Mouse (Mus musculus): Measurements from ENCODE around the gene Rab30. TPM values are rescaled to one million over a fixed set of nuclear protein-coding genes. Genes with fewer than 3 reads are reported as not detected.

Gene Rab30
- total and polyA plus RNA-seq, 3 experiments, result 39.1 to 105 (median 66.2) TPM

DNA sequence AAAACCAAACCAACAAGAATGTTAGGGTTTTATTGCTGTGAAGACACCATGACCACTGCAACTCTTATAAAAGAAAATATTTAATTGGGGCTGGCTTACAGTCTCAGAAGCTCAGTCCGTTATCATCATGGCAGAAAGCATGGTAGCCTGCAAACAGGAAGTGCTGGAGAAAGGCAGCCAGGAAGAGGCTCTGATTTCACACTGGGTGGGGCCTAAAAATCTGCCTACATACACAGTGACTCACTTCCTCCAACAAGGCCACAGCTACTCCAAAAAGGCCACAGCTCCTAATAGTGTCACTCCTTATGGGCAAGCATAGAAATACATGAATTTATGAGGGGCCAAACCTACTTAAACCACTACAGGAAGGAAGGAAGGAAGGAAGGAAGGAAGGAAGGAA is 26.3 kb upstream of the Rab30 start:
- Histone ChIP-seq H3K4me1 (ENCODE audit: control insufficient read depth in 1 of 2, insufficient read depth in 2 of 2) (peaks cover 2 to 3% of the 10 kb centered on the region in 2 experiments; a peak in 1 of 4 replicates), H3K4me2 (ENCODE audit: insufficient read depth, low read depth, poor library complexity, severe bottlenecking) (no peak overlapping the region), H3K4me3 (replicated peaks in 1 of 3; ENCODE audit: low read depth in 2 of 3, low read length in 2 of 3, poor library complexity in 1 of 3) (no peak overlapping the region), H3K9me3 (replicated peaks; ENCODE audit: low read length) (no peaks in the 10 kb centered on the region), H3K79me2 (replicated peaks; ENCODE audit: control insufficient read depth, extremely low read depth, insufficient read depth, poor library complexity, severe bottlenecking) (no peaks in the 10 kb centered on the region), H3K36me3 (replicated peaks in 1 of 2; ENCODE audit: control insufficient read depth in 1 of 2, insufficient read depth in 1 of 2, low read length in 1 of 2) (no peaks in the 10 kb centered on the region), H3K9ac (ENCODE audit: insufficient read depth, low read depth) (no peak overlapping the region), H3K27ac (ENCODE audit: insufficient read depth, low read depth) (no peak overlapping the region), H3K27me3 (replicated peaks) (no peaks in the 10 kb centered on the region)
- in situ Hi-C loops (cut with MboI; ENCODE audit: low pct_ligation_motif_present, low pct_unique_long_range_greater_than_20kb, low sequenced_read_pairs) (no loop called here), dilution Hi-C loops (cut with MboI; ENCODE audit: extremely low pct_ligation_motif_present, extremely low pct_unique_long_range_greater_than_20kb, low sequenced_read_pairs) (no loop called here)
- TF ChIP-seq USF2 (conservative IDR thresholded peaks at IDR 0.05; ENCODE audit: low read depth, low read length) (no peak), POLR2A (IDR thresholded peaks at IDR 0.05; ENCODE audit: low read depth, low read length) (no peak), RCOR1 (conservative IDR thresholded peaks at IDR 0.05; ENCODE audit: low read depth, low read length) (no peak), ETS1 (conservative IDR thresholded peaks at IDR 0.05; ENCODE audit: low read depth, low read length) (no peak)
- DNase-seq (ENCODE audit: extremely low read depth), result peak; percentile 45

DNA sequence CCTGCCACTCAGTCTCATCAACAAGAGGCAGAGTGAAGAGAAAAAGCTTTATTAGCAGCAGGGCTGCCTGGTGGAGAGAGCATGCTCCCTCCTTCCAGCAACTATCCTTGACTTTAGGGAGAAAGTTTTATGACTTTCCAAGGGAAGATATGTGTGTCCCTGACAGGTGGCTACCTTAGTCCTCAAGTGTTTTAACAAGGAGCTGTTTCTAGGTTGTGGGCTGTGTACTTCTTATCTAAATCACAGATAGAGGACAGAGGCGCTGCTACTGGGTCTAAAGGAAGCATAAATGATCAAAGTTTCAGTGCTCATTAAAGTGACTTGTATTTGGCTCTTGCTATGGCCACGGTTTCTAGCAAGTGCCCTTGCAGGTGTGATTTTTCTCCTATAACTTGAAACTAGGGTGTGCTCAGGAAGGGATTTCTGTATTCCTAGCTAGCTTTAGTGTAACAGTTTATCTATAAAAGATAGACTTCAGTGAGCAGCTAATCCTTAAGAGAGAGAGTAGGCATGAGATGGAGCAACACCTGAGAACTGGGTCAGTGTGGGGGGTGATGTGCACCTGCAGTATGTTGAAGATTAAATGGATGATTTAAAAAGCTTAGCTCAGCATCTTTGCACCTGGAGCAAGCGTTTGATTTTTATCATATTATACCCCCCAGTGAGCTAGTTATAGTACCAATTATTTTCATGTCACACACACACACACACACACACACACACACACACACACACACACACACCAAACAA is 21.1 kb upstream of the Rab30 start:
- no peak overlapping the region for H3K27ac ChIP-seq (ENCODE audit: insufficient read depth, low read depth)
- H3K9me3 ChIP-seq (replicated peaks; ENCODE audit: low read length), result no peaks in the 10 kb centered on the region
- H3K79me2 ChIP-seq (replicated peaks; ENCODE audit: control insufficient read depth, extremely low read depth, insufficient read depth, poor library complexity, severe bottlenecking), result no peaks in the 10 kb centered on the region
- in situ Hi-C loops (cut with MboI; ENCODE audit: low pct_ligation_motif_present, low pct_unique_long_range_greater_than_20kb, low sequenced_read_pairs), result no loop called here
- H3K4me3 ChIP-seq (replicated peaks in 1 of 3; ENCODE audit: low read depth in 2 of 3, low read length in 2 of 3, poor library complexity in 1 of 3), result no peak overlapping the region
- 0 out of 4 replicates have a peak, but pooled peaks cover 0 to 2% of the 10 kb centered on the region in 2 experiments for H3K4me1 ChIP-seq (ENCODE audit: control insufficient read depth in 1 of 2, insufficient read depth in 2 of 2)
- TF ChIP-seq ZNF384 (IDR thresholded peaks at IDR 0.05; ENCODE audit: low read depth, low read length) (no peak), MAFK (IDR thresholded peaks at IDR 0.05; ENCODE audit: insufficient replicate concordance, low read length) (peak; percentile 36; the same call in 1 of the 2 replicates)
- DNase-seq (ENCODE audit: extremely low read depth), result no peak
- no peaks in the 10 kb centered on the region for H3K36me3 ChIP-seq (replicated peaks in 1 of 2; ENCODE audit: control insufficient read depth in 1 of 2, insufficient read depth in 1 of 2, low read length in 1 of 2)
- H3K4me2 ChIP-seq (ENCODE audit: insufficient read depth, low read depth, poor library complexity, severe bottlenecking), result no peak overlapping the region
- H3K27me3 ChIP-seq (replicated peaks), result no peaks in the 10 kb centered on the region
- no peak overlapping the region for H3K9ac ChIP-seq (ENCODE audit: insufficient read depth, low read depth)
- dilution Hi-C loops (cut with MboI; ENCODE audit: extremely low pct_ligation_motif_present, extremely low pct_unique_long_range_greater_than_20kb, low sequenced_read_pairs), result no loop called here

DNA sequence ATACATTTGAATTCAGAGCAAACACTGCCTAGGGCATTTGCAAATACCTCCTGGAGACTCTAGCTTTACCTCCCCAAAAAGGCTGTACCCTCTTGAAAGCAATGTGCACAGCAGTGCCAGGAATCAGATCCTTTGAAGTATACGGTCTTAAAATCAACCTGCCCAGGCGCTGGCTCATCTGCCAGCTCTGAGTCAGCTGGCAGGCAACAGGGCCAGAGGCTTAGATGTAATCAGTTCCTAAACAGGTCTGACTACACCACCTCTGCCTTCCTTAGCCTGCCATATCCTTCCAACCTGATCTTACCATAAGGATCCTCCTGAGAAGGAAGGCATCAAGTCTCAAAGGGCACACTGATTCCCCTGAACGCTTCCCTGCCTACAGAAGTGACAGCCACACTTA is 17.7 kb upstream of the Rab30 start:
- no peak for DNase-seq (ENCODE audit: extremely low read depth)
- H3K36me3 ChIP-seq (replicated peaks in 1 of 2; ENCODE audit: control insufficient read depth in 1 of 2, insufficient read depth in 1 of 2, low read length in 1 of 2), result no peaks in the 10 kb centered on the region
- no peaks in the 10 kb centered on the region for H3K79me2 ChIP-seq (replicated peaks; ENCODE audit: control insufficient read depth, extremely low read depth, insufficient read depth, poor library complexity, severe bottlenecking)
- H3K4me2 ChIP-seq (ENCODE audit: insufficient read depth, low read depth, poor library complexity, severe bottlenecking), result no peak overlapping the region
- H3K9ac ChIP-seq (ENCODE audit: insufficient read depth, low read depth), result no peak overlapping the region
- no peaks in the 10 kb centered on the region for H3K27me3 ChIP-seq (replicated peaks)
- 0 out of 4 replicates have a peak, but pooled peaks cover 0 to 2% of the 10 kb centered on the region in 2 experiments for H3K4me1 ChIP-seq (ENCODE audit: control insufficient read depth in 1 of 2, insufficient read depth in 2 of 2)
- dilution Hi-C loops (cut with MboI; ENCODE audit: extremely low pct_ligation_motif_present, extremely low pct_unique_long_range_greater_than_20kb, low sequenced_read_pairs), result no loop called here
- TF ChIP-seq ZKSCAN1 (IDR thresholded peaks at IDR 0.05; ENCODE audit: borderline replicate concordance, low read depth, low read length) (no peak), ELF1 (IDR thresholded peaks at IDR 0.05; ENCODE audit: low read depth, low read length) (no peak), USF2 (conservative IDR thresholded peaks at IDR 0.05; ENCODE audit: low read depth, low read length) (no peak), SMC3 (IDR thresholded peaks at IDR 0.05; ENCODE audit: low read depth, low read length) (no peak), RCOR1 (conservative IDR thresholded peaks at IDR 0.05; ENCODE audit: low read depth, low read length) (no peak), BHLHE40 (IDR thresholded peaks at IDR 0.05; ENCODE audit: low read depth, low read length) (no peak), MEF2A (IDR thresholded peaks at IDR 0.05; ENCODE audit: borderline replicate concordance, low read depth, low read length) (no peak), POLR2AphosphoS2 (IDR thresholded peaks at IDR 0.05; ENCODE audit: low read depth, low read length) (no peak), RAD21 (IDR thresholded peaks at IDR 0.05; ENCODE audit: low read depth, low read length) (no peak), CTCF (conservative IDR thresholded peaks at IDR 0.05 in 1 of 2, IDR thresholded peaks at IDR 0.05 in 1 of 2; ENCODE audit: low read depth in 2 of 2, low read length in 2 of 2) (no peak), PAX5 (IDR thresholded peaks at IDR 0.05; ENCODE audit: low read length) (no peak), JUN (IDR thresholded peaks at IDR 0.05; ENCODE audit: insufficient read depth, low read depth, low read length) (no peak), UBTF (IDR thresholded peaks at IDR 0.05; ENCODE audit: low read depth, low read length) (no peak), JUND (conservative IDR thresholded peaks at IDR 0.05; ENCODE audit: low read depth, low read length) (no peak), EP300 (IDR thresholded peaks at IDR 0.05; ENCODE audit: low read length) (no peak), USF1 (IDR thresholded peaks at IDR 0.05; ENCODE audit: low read depth, low read length) (no peak), GABPA (IDR thresholded peaks at IDR 0.05; ENCODE audit: insufficient replicate concordance, low read depth, low read length) (no peak), MAFK (IDR thresholded peaks at IDR 0.05; ENCODE audit: insufficient replicate concordance, low read length) (no peak), CHD1 (IDR thresholded peaks at IDR 0.05; ENCODE audit: low read depth, low read length) (no peak)
- in situ Hi-C loops (cut with MboI; ENCODE audit: low pct_ligation_motif_present, low pct_unique_long_range_greater_than_20kb, low sequenced_read_pairs), result no loop called here
- no peak overlapping the region for H3K27ac ChIP-seq (ENCODE audit: insufficient read depth, low read depth)
- H3K4me3 ChIP-seq (replicated peaks in 1 of 3; ENCODE audit: low read depth in 2 of 3, low read length in 2 of 3, poor library complexity in 1 of 3), result no peak overlapping the region
- no peaks in the 10 kb centered on the region for H3K9me3 ChIP-seq (replicated peaks; ENCODE audit: low read length)
